Mouse (Mus musculus): ENCODE results near the gene Stx6.

DNA sequence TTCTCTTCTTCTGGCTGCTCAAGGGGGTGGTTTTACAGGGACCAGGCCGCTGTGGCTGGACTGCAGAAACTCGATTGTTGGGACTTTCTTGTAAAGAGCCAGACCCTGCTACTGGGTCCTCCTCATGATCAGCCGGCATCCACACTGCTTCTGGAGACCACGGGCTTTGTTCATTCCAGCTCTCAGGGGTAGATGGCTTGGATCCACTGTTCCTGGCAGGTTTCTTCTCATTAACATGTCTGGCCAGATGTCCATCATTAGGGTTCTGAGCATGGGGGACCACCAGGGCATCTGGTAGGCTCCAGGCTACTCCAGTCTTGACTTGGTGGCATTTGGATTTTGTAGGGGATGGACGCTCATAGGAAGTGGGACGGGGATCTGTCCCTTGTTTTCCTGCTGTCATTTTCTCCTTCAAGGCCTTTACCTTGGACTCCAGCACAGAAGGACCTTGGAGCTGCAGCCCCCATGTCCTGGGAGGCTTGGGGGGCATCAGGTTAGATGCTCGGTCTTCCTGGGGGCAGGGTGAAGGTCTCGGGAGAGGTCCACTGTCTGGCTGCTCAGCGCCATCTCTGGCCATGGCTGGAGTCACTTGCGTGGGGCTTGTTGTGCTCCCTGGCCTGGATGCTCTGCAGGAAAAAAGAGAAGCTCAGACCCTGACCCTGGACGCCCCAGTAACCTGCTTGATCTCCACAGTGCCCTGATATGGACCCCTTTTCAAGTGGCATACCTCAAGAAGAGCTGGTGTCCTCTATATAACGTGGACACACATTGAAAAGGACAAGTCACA lies 83.4 kb downstream of the Stx6 start:
- TF ChIP-seq CTCF (IDR thresholded peaks at IDR 0.05; ENCODE audit: control insufficient read depth, insufficient read depth, insufficient replicate concordance, low read depth, low read length) (no peak), POLR2A (IDR thresholded peaks at IDR 0.05; ENCODE audit: control insufficient read depth, low read depth, low read length) (no peak)
